Mouse (Mus musculus) heart, postnatal 0 days (tissue): ENCODE measurements around the gene Nsl1.

Experiments used
- CTCF ChIP-seq: IDR thresholded peaks from 2 replicates; pipeline ENCODE4 v1.5.1; 2016; ENCODE audit warnings: antibody characterized with exemption, control low read depth, low read depth
- EP300 ChIP-seq: IDR thresholded peaks from 2 replicates; pipeline ENCODE4 v1.6.1; 2016; ENCODE audit warnings: antibody characterized with exemption, low read depth

- TF ChIP-seq CTCF: no peak
- no peak for TF ChIP-seq EP300
These were observed 10.7 kb downstream of the Nsl1 start for GRCm38 (mm10) chr1:191073486-191073885.
